Mouse (Mus musculus): ENCODE data around the gene Col6a3.
A peak's percentile ranks its signal among the peaks of the same experiment; 100 is the strongest.

The Col6a3 gene

DNA sequence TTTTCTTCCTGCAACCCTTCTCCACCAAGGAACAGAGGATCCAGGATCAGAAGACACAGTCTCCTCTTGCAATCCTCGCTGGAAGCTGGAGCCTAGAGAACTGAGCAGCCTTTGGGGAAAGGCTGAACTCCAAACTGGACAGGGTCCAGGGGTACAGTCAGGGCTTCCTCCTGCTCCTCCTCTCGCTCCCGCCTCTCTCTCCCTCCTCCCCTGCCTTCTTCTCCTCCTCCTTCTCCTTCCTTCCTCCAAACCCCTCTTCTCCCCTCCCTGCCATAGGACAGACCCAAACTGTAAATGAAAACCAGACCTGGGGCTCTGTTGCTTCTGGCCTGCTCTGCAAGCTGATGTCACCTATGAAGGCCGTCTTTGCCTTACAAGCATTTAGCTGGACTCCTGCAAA lies at the start of gene Col6a3:
Gene Col6a3, minus strand, starts transcription at position 136 of the 400 bp plus-strand sequence.
- DNase-seq = no peak

DNA sequence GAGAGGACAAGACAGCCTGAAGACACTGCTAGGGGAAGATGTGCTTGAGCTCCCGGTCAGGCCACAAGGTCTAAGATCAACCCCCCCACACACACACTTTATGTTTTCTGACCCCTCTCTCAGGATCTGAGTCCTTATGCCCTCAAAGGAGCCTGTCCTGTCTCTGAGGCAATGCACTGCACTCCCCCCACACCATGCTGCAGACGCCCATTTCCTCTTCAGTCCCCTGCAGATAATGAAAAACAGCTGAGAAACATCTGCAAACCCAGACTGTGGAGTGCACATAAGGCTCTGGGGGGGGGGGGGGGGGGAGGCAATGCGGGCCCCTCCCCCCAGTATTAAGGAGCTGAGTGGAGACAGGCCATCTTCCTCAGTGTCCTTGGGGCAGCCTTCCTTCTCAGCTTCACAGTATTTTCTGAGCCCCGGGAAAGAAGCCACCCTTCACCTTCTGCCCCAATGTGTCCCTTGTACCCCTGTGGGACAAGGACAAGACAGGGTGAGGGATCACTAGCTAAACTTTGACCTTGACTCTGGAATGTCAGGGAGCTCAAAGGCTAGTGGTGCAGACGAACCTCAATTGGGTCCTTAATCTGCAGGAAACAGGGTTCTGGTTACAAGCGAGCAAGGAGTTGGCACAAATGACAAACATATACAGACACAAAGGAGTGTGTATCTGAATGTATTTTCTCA lies 42.1 kb upstream of the Col6a3 start:
- DNase-seq = no peak

GRCm38 (mm10) chr1:90876486-90877270 lies 32.9 kb upstream of the Col6a3 start:
- DNase-seq = no peak

GRCm38 (mm10) chr1:90875961-90876360 lies 32.2 kb upstream of the Col6a3 start:
- DNase-seq = no peak

GRCm38 (mm10) chr1:90875371-90875770 lies 31.6 kb upstream of the Col6a3 start:
- no peak for DNase-seq

GRCm38 (mm10) chr1:90870581-90870980 lies 26.8 kb upstream of the Col6a3 start:
- DNase-seq = no peak

- DNase-seq = no peak
Observed at GRCm38 (mm10) chr1:90866734-90867133, 23.0 kb upstream of the Col6a3 start.

DNA sequence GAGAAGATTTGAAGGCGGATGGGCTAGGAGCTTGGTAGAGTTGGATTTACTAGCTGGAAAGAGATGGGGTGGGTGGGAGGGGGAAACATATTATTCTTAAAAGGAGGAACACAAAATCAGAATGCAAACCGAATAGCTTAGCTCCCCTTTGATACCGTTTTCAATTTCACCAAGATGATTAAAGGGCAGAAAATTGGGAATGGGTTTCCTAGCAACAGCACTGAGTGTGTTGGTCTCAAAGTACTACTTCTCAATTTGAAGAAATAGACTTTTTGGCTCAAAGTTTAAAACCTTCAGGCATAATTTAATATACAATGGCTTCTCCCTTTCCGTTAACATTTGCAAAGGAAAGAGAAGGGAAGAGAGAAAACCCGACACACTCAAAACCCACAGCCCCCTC lies 12.1 kb upstream of the Col6a3 start:
- no peak for DNase-seq

DNA sequence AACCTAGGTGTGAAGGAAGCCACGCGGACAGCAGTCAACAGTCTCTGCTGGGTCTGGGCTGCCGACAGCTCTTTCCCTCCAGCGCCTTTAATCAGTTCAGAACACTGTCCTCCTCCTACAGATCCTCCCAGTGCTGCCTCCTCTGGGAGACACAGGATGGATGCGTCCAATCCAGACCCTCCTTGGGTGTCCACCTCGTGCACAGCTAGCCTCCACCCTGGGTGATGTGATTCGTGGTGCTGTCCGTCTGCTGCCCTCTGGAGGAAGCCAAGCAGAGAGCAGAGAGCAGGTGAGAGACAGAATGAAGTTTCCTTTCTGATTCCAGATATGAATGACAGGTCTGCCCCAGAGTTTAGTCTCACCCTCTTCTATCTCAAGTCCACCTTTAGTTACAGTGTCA lies 6.1 kb upstream of the Col6a3 start:
- DNase-seq = peak; percentile 14 to 16

GRCm38 (mm10) chr1:90845206-90845605 lies 1.4 kb upstream of the Col6a3 start:
- no peak for DNase-seq

GRCm38 (mm10) chr1:90842789-90843587 lies 783 bp downstream of the Col6a3 start:
- no peak for DNase-seq

GRCm38 (mm10) chr1:90840250-90840649 lies 3.5 kb downstream of the Col6a3 start:
- DNase-seq = peak; percentile 10 to 32

- no peak for DNase-seq
Observed at GRCm38 (mm10) chr1:90838657-90839056, 5.1 kb downstream of the Col6a3 start.

DNA sequence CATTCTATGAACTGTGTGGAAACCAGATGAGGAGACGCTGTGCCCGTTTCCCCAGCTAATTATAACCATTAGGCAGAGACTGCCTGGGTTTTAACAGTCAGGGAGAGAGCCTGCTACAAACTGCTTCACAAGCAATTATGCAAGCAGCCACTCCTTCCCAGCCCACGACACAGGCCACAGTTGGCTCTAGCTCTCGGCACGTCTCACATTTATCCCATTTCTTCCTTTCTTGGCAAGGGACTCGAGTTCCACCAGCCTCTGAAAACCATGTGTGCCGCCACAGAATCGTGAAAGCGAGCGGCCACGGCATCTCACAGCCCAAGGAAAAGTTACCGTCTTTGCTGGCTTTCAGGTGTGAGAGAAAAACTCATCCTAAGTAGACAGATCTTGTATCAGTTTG lies 5.5 kb downstream of the Col6a3 start:
- no peak for DNase-seq

DNA sequence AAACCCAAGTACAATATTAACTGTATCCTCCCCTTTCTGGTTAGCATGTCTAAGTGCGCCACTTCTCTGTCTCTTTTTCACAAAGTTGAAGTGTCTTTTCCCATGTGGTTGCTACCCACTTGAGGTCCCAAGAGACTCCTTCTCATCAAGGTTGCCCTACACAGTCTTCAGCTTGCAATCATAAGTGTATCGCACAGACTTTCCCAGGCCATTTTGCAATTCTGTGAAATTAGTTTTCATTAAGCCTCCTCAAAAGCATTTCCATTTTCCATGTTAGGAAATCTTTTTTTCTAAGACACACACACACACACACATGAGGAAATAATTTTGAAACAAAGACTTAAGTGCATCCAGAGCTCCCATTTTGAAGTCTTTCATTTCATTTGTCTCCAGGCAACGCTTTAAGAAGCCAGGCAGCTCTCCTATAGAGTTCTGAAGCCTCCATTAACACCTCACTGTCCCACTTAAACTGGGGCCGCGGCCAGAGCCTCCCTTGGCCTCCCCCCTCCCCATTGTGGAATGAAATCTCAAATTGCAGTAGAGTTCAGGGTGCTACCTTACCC lies 7.5 kb downstream of the Col6a3 start:
- no peak for DNase-seq

GRCm38 (mm10) chr1:90834701-90835100 lies 9.1 kb downstream of the Col6a3 start:
- DNase-seq = no peak

DNA sequence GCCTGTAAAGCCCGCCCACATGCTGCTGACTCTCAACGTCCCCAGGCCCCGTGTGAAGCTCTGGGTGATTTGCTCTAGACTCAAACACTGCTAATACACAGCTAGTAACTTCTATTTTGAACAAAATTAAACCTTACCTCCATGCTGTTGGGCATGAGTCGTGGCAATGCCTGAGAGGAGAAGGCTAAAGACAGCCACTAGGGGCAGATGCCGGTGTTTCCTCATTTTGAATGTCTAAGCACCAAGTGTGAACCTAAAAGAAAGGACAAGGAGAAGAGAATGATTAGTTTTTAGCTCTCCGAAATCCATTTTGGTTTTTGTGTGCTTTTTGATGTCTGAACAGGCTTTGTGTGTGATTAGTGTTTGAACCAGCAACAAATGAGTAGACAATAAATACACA lies 13.8 kb downstream of the Col6a3 start:
- no peak for DNase-seq

- no peak for DNase-seq
Observed at GRCm38 (mm10) chr1:90813226-90813625, 30.5 kb downstream of the Col6a3 start.

- DNase-seq = no peak
Observed at GRCm38 (mm10) chr1:90808930-90809329, 34.8 kb downstream of the Col6a3 start.

GRCm38 (mm10) chr1:90803104-90803503 lies 40.7 kb downstream of the Col6a3 start:
- no peak for DNase-seq

DNA sequence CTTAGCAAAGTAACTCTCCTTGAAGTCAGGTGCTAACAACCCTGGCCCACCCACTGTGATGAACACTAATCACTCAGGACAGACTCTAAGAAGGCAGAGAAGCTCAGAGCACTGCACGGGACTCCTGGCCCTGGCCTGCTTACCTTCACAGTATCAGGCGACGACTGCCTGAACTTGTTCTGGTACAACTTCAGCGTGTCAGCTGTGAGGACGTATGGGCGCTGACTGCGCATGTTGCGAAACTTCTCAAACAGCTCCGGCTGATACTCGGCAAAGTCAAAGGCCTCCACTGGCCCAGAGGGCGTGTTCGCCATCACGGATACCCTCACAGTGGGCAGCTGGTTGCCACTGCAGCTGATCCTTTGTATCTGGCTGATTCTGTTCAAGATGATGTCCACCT lies 42.7 kb downstream of the Col6a3 start:
- DNase-seq = no peak

DNA sequence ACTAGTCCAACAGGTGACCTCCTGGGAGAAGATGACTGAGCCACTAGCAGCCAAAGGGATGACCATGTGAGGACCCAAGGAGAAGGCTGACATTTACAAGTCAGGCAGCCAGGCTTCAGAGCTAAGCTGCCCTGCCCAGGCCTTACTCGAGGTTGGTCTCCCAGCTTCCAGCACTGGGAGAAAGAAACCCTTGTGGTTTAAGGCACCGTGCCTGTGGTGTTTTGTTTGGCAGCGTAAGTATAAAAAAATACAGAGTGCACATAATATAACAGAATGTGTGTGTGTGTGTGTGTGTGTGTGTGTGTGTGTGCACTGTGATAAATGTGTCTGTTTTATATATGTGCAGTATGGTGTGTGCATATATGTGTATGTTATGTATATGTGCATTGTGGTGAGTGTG lies 43.3 kb downstream of the Col6a3 start:
- DNase-seq = no peak

DNA sequence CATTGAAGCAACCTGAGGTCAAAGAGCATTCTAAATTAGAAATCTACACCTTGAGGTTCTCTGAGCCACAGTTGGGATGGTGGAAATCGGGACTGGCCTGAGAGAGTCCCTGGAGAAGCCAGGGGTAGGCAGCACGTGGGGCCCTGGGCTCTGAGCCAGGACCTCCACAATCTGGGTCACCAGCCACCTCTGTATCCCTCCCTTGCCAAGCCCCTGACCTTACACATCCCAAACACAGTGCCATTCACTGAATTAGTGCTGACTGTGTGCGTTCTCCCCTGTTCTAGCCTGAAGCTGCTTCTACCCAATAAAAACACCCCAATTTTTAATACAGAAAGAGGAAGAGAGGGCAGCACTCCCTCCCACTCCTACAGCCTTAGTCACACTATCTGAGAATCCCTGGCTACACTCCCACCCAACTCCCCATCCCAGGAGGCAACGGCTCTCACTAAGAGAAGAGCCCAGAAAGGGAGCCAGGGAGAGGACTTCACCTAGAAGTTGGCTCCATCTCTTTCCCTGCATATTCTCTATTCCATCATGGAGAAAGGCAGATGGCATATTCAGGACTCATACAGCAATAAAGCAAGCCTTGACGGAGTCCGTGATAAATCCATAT lies 46.4 kb downstream of the Col6a3 start:
- DNase-seq = peak; percentile 6 to 8
